Mouse (Mus musculus): ENCODE data around the gene Glce. TPM values are rescaled to one million over a fixed set of nuclear protein-coding genes. Genes with fewer than 3 reads are reported as not detected.
A peak's percentile ranks its signal among the peaks of the same experiment; 100 is the strongest.

Glce gene
- total and polyA plus RNA-seq, 3 experiments = 7.4 to 16.4 (median 13.1) TPM

- H3K4me2 ChIP-seq (ENCODE audit: insufficient read depth, low read depth, poor library complexity, severe bottlenecking) = no peak overlapping the region
- H3K79me2 ChIP-seq (replicated peaks; ENCODE audit: control insufficient read depth, extremely low read depth, insufficient read depth, poor library complexity, severe bottlenecking) = no peaks in the 10 kb centered on the region
- H3K27me3 ChIP-seq (replicated peaks) = peaks cover 2% of the 10 kb centered on the region
- H3K9ac ChIP-seq (ENCODE audit: insufficient read depth, low read depth) = no peak overlapping the region
- dilution Hi-C loops (cut with MboI; ENCODE audit: extremely low pct_ligation_motif_present, extremely low pct_unique_long_range_greater_than_20kb, low sequenced_read_pairs) (no loop called here), in situ Hi-C loops (cut with MboI; ENCODE audit: low pct_ligation_motif_present, low pct_unique_long_range_greater_than_20kb, low sequenced_read_pairs) (no loop called here)
- peaks cover 0 to 3% of the 10 kb centered on the region in 2 experiments; a peak in 2 of 4 replicates for H3K4me1 ChIP-seq (ENCODE audit: control insufficient read depth in 1 of 2, insufficient read depth in 2 of 2)
- no peaks in the 10 kb centered on the region for H3K36me3 ChIP-seq (replicated peaks in 1 of 2; ENCODE audit: control insufficient read depth in 1 of 2, insufficient read depth in 1 of 2, low read length in 1 of 2)
- no peak overlapping the region for H3K4me3 ChIP-seq (replicated peaks in 1 of 3; ENCODE audit: low read depth in 2 of 3, low read length in 2 of 3, poor library complexity in 1 of 3)
- TF ChIP-seq JUND (conservative IDR thresholded peaks at IDR 0.05; ENCODE audit: low read depth, low read length) (no peak), IRF4 (IDR thresholded peaks at IDR 0.05; ENCODE audit: low read depth, low read length) (no peak), UBTF (IDR thresholded peaks at IDR 0.05; ENCODE audit: low read depth, low read length) (no peak), MAFK (IDR thresholded peaks at IDR 0.05; ENCODE audit: insufficient replicate concordance, low read length) (no peak), NRF1 (IDR thresholded peaks at IDR 0.05; ENCODE audit: low read depth, low read length) (no peak), ELF1 (IDR thresholded peaks at IDR 0.05; ENCODE audit: low read depth, low read length) (no peak)
- DNase-seq (ENCODE audit: extremely low read depth) = no peak
- no peaks in the 10 kb centered on the region for H3K9me3 ChIP-seq (replicated peaks; ENCODE audit: low read length)
- no peak overlapping the region for H3K27ac ChIP-seq (ENCODE audit: insufficient read depth, low read depth)
Measured at GRCm38 (mm10) chr9:62154956-62155355, 32.5 kb upstream of the Glce start.

- Histone ChIP-seq H3K4me3 (replicated peaks in 1 of 3; ENCODE audit: low read depth in 2 of 3, low read length in 2 of 3, poor library complexity in 1 of 3) (no peak overlapping the region), H3K4me1 (ENCODE audit: control insufficient read depth in 1 of 2, insufficient read depth in 2 of 2) (peaks cover 0 to 3% of the 10 kb centered on the region in 2 experiments; a peak in 2 of 4 replicates), H3K27me3 (replicated peaks) (peaks cover 2% of the 10 kb centered on the region), H3K9me3 (replicated peaks; ENCODE audit: low read length) (no peaks in the 10 kb centered on the region), H3K27ac (ENCODE audit: insufficient read depth, low read depth) (no peak overlapping the region), H3K79me2 (replicated peaks; ENCODE audit: control insufficient read depth, extremely low read depth, insufficient read depth, poor library complexity, severe bottlenecking) (no peaks in the 10 kb centered on the region), H3K4me2 (ENCODE audit: insufficient read depth, low read depth, poor library complexity, severe bottlenecking) (no peak overlapping the region), H3K36me3 (replicated peaks in 1 of 2; ENCODE audit: control insufficient read depth in 1 of 2, insufficient read depth in 1 of 2, low read length in 1 of 2) (no peaks in the 10 kb centered on the region), H3K9ac (ENCODE audit: insufficient read depth, low read depth) (no peak overlapping the region)
- DNase-seq (ENCODE audit: extremely low read depth) = no peak
- in situ Hi-C loops (cut with MboI; ENCODE audit: low pct_ligation_motif_present, low pct_unique_long_range_greater_than_20kb, low sequenced_read_pairs) = no loop called here
- TF ChIP-seq ETS1 (conservative IDR thresholded peaks at IDR 0.05; ENCODE audit: low read depth, low read length) = no peak
- dilution Hi-C loops (cut with MboI; ENCODE audit: extremely low pct_ligation_motif_present, extremely low pct_unique_long_range_greater_than_20kb, low sequenced_read_pairs) = no loop called here
Measured at GRCm38 (mm10) chr9:62154551-62154950, 32.1 kb upstream of the Glce start.

GRCm38 (mm10) chr9:62153263-62153662 is 30.8 kb upstream of the Glce start:
- Histone ChIP-seq H3K9ac (ENCODE audit: insufficient read depth, low read depth) (no peak overlapping the region), H3K4me3 (replicated peaks in 1 of 3; ENCODE audit: low read depth in 2 of 3, low read length in 2 of 3, poor library complexity in 1 of 3) (no peak overlapping the region), H3K36me3 (replicated peaks in 1 of 2; ENCODE audit: control insufficient read depth in 1 of 2, insufficient read depth in 1 of 2, low read length in 1 of 2) (no peaks in the 10 kb centered on the region), H3K27ac (ENCODE audit: insufficient read depth, low read depth) (no peak overlapping the region; the same call in 1 of the 2 replicates), H3K4me1 (ENCODE audit: control insufficient read depth in 1 of 2, insufficient read depth in 2 of 2) (peaks cover 0 to 3% of the 10 kb centered on the region in 2 experiments; a peak in 2 of 4 replicates), H3K27me3 (replicated peaks) (peaks cover 2% of the 10 kb centered on the region), H3K9me3 (replicated peaks; ENCODE audit: low read length) (no peaks in the 10 kb centered on the region), H3K4me2 (ENCODE audit: insufficient read depth, low read depth, poor library complexity, severe bottlenecking) (peak overlapping the region; percentile 22; the same call in 1 of the 2 replicates), H3K79me2 (replicated peaks; ENCODE audit: control insufficient read depth, extremely low read depth, insufficient read depth, poor library complexity, severe bottlenecking) (no peaks in the 10 kb centered on the region)
- DNase-seq (ENCODE audit: extremely low read depth) = no peak
- dilution Hi-C loops (cut with MboI; ENCODE audit: extremely low pct_ligation_motif_present, extremely low pct_unique_long_range_greater_than_20kb, low sequenced_read_pairs) = no loop called here
- TF ChIP-seq JUN (IDR thresholded peaks at IDR 0.05; ENCODE audit: insufficient read depth, low read depth, low read length) = no peak
- TF ChIP-seq SIN3A (IDR thresholded peaks at IDR 0.05; ENCODE audit: low read length) = no peak
- no peak for TF ChIP-seq IRF4 (IDR thresholded peaks at IDR 0.05; ENCODE audit: low read depth, low read length)
- TF ChIP-seq E2F4 (IDR thresholded peaks at IDR 0.05; ENCODE audit: insufficient replicate concordance, low read depth, low read length) = no peak
- in situ Hi-C loops (cut with MboI; ENCODE audit: low pct_ligation_motif_present, low pct_unique_long_range_greater_than_20kb, low sequenced_read_pairs) = no loop called here
